Mouse (Mus musculus): Measurements from ENCODE around the gene Bola3.
"Not testable (repeated sequence)": the region's sequence is repeated elsewhere in the genome, so short reads cannot be mapped to it uniquely, and the experiment has no call there.

Gene Bola3

GRCm38 (mm10) chr6:83348873-83349272 lies at the start of gene Bola3:
Gene Bola3 (plus strand): TSS chr6:83349147.
- no peak for DNase-seq

- DNase-seq, result no peak
Observed at GRCm38 (mm10) chr6:83300447-83301229, 48.3 kb upstream of the Bola3 start.

DNA sequence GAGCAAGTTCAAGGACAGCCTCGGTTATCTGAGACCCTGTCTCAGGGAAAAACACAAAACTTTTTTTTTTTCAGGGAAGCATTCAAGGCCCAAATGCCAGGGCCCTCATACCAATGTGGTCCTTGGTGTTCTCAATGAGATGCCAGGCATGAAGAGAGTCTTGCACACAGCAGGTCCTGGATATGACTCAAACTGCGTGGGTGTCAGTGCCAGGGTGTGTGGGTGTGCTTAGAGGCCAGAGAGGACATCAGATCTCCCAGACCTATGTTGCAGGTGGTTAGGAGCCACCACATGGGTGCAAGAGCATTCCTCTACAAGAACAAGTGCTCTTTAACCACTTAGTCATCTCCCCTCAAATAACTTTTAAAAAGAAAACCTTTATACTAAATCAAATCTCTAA lies 47.7 kb upstream of the Bola3 start:
- DNase-seq, result no peak

DNA sequence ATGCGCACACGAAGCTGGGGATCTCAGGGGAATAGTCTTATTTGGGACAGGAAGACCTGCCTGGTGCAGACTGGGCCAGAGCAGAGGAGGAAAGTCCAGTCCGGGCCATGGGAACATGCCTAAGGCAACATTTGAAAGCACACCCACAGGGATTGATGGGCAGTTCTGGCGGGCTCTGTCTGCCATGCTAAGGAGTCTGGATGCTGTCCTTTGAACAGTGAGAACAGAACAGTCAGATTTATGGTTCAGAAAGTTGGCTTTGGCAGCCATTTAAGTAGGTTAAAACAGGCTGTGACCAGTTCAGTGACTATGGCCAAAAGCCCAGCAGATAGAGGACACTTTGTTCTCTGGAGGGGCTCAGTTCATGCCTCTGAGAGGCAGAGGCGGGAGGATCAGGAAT lies 46.7 kb upstream of the Bola3 start:
- no peak for DNase-seq

DNA sequence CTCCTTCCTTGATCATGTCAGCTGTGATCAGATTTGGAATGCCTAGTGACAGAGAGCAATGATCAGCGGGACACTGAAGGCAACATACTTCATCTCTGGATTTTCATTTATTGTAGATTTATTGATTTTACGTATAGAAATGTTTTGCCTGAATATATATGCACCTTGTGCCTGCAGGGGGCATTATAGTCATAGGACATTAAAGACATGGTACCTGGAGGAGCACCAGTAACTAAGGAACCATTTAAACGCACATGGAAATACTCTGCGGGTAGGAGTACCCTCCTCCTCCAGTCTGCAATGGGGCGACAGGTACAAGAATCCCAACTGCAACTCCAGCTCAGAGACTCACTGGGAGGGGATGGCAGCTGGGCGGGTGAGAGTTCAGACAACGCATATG lies 39.9 kb upstream of the Bola3 start:
- peak; percentile 47 for DNase-seq

GRCm38 (mm10) chr6:83311206-83311605 lies 37.7 kb upstream of the Bola3 start:
- no peak for DNase-seq

DNA sequence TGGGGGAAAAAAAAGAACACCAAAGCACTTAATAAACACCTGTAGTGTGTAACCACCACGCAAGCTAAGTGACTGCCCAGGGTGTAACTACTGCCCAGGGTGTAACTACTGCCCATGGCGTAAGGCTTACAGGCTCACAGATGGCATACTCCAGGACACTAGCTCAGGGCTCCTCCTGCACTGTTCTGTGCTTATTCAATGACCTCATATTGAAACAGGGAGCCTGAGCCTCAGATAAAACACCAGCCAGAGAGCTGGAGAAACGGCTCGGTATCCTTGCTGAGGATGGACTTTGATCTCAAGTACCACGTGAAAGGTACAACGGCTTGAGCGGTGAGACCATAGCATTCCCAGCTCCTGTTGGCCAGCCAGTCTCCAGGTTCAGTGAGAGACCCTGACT lies 36.9 kb upstream of the Bola3 start:
- DNase-seq, result no peak

DNA sequence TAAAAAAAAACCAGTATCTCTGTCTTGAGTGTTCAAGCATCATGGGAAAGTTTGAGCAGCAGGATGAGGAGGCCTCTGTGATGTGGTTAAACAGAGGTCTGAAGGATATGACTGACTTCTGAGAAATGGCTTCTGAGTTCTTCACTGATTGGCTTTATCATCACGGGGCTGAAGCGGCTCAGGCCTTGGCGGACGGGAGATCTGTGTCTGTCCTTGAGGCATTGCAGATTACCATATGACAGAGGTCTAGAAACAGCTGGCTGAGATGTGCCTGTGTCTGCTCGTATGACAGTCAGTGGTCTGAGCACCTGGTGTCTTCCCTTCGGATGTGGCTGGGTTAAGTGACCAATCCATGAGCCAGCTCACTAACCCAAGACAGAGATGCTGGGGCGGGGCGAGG lies 36.4 kb upstream of the Bola3 start:
- DNase-seq, result no peak

GRCm38 (mm10) chr6:83315293-83315692 lies 33.7 kb upstream of the Bola3 start:
- no peak for DNase-seq

GRCm38 (mm10) chr6:83316022-83316421 lies 32.9 kb upstream of the Bola3 start:
- no peak for DNase-seq

DNA sequence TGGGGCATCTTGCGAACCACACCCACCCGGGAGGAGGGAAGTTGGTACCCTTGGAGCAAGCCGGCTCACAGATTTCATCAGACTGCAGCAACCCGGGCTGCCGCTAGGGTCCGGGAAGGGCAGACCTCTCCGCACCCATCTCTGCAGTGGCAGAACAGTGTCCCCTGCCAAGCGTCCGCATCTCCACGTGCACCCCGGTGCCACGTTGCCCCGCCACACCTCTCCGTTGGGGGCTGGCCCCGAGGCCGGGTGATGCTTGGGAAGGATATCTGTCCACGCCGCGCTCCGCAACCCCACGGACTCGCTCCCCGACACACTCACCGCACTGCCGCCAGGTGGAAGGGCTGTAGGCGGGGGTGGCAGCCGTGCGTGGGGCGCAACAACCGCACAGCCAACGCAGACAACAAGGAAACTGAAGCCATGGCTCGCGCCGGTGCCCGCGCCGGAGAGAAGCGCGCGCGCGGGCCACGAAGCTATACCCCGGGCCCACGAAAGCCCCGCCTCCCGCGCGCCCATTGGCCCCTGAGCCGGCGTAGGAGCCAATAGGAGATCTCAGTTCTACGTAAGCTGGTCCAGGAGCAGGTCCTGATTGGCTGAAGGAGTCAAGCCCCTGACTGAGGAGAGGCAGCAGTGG lies 31.7 kb upstream of the Bola3 start:
- DNase-seq, result peak; percentile 88

DNA sequence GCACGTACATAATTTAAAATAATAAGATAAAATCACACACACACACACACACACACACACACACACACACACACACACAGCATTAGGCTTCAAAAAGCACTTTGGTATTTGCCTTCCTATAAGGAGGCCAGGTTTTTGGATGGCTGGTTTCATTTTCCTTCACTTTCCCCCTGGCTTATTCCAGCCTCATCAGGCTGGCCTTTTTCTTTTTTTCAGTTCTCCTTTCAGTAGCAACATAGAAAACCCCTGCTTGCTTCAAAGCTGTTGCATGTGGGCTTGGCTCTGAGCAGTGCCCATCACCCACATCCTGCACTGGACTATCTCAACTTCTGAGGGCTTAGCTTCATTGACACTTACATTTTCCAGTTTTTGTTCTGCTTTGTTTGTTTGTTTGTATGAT lies 27.0 kb upstream of the Bola3 start:
- peak; percentile 44 to 57 for DNase-seq

DNA sequence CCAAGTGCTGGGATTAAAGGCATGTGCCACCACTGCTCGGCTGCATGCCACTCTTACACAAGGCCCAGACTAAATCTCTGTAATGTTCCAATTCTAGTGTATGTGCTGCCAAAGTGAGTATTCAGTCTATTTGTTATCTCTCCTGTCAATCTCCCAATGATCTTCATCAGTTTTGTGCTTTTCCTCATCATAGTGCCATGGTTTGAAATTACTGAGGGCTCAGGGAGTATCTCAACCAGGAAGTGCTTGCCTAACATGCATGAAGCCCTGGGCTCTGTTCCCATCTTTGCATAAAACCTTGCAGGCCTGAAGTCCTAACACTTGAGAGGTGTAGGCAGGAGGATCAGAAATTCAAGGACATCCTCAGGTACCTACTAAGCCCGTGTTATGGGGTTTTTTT lies 26.2 kb upstream of the Bola3 start:
- DNase-seq, result no peak

DNA sequence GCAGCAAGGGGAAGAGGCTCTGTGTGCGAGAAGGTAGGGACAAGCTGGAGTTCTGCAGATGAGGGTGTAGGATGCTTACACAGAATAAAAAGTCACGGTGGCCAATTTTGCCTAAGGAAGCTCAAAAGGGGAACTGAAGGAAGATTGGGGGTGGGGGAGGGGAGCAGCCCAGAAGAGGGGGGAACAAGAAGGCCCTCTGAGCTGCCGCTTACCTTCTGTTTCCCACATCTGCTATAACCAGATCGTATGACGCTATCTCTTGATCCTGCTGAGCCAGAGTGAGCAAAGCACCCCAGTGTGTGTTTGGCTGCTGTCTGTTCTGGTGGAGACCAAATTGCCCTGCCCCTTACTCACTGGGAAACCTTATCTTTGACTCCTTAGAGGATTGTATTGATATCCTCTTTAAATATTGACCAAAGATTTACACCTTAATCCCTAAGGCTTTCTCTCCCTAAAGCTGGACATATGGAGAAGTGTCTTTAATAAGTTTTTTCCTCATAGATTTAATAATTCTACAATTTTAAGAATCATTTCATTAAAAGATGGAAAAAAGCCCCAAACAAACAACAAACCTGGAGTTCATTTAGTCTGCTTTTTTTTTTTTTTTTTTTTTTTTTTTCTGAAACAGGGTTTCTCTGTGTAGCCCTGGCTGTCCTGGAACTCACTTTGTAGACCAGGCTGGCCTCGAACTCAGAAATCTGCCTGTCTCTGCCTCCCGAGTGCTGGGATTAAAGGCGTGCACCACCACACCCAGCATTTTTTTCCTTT lies 25.1 kb upstream of the Bola3 start:
- DNase-seq, result peak; percentile 11 to 21

DNA sequence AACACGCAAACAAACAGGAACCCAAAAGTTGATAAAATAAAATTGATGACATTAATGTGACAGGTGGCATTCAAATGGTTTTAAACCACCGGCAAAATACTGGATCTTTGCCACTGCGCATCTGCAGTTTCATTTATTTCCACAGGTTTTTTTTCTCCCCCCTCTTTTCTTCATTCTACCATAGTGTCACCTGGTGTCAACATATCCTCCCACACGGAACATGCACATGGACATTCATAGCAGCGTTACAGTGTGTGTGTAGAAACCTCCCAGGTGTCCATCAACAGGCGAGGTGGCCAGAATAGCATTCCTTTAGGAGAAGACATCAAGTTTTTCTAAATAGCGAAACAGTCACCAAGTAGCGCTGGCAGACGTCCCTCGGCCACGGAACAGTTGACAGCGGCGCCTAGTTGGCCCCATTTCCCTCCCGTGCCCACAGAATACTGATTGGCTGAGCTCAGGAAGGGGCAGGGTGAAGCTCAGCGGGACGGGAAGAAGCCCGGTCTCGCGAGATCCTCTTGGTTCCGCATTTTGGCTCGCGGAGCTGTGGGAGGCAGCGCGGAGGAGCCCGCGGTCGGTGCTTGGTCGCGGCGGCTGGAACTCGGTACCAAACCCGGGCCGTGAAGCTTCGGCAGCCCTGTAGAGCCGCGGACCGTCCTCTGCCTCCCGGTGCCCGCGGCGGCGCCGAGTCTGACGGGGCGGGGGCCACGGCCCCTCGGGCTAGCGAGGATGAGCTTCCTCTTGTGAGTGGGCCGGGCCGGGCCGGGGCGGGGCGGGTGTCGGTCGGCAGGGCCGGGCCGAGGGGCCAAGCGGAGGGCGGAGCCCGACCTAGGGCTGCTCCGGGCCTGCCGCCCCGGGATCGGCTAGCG lies 23.2 kb upstream of the Bola3 start, which contains the start of the genes Mthfd2 and Mob1a:
Gene Mthfd2 (minus strand): TSS at position 384 of the 869 bp plus-strand sequence.
Gene Mob1a (plus strand): TSS at position 492 of the 869 bp plus-strand sequence.
- DNase-seq, result peak; percentile 94 to 95

GRCm38 (mm10) chr6:83326394-83326736 lies 22.6 kb upstream of the Bola3 start:
- DNase-seq, result peak in 1 of 2 experiments; percentile 16

DNA sequence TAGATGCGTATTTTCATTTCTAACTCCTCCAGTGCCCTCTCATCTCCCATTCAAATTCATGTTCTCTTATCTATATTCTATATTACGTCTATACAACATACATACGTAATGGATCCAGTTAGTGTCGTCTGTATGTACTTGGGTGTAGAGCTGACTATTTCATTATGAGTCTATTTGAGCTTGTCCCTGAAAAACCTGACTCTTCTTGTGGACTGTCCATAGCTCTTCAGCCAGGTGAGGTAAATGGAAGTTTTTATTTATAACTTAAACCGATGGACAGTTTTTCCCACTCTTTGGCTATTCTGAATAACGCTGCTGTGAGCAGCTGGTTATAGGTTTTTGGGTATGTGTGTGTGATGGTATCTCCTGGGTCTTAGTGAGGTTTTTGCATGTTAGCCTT lies 22.2 kb upstream of the Bola3 start:
- DNase-seq, result no peak

GRCm38 (mm10) chr6:83327591-83328190 lies 21.3 kb upstream of the Bola3 start:
- DNase-seq, result peak; percentile 50 to 56

DNA sequence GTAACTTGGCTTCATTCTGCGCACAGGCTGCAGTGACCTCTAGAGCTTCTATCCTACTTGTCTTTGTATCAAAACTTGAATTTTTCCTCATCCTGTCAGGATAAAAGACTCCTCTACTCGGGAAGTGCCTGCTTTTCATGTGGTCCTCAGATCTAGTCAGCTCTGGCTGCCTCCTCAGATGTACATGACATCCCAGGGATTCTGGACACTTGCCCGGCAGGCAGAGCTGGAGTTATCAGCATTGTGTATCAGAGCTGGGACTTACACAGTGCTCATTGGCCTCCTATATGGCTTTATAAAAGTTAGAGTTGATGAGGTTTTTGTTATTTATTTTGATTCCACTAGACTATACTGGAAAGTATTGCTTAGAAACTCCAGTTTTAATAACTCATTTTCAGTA lies 7.6 kb upstream of the Bola3 start:
- no peak for DNase-seq

DNA sequence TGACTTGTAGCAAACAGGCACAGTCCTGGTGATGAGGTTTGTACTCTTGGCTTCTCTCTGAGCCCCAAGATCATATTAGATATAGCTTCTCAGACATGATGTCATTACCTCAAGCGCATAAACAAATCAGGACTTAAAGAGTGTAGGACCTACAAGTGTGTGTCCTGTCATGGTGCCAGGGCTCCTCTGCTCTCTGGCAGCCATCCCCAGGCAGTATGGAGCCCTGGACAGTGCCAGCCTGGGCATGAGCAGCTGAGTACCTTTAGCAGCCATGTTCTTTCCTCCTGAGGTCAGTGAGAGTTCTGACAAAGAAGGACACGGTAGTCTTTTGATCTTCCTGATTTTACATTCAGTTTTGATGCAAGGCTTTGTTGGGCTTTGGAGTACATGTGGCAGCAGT lies 6.0 kb upstream of the Bola3 start:
- no peak for DNase-seq

DNA sequence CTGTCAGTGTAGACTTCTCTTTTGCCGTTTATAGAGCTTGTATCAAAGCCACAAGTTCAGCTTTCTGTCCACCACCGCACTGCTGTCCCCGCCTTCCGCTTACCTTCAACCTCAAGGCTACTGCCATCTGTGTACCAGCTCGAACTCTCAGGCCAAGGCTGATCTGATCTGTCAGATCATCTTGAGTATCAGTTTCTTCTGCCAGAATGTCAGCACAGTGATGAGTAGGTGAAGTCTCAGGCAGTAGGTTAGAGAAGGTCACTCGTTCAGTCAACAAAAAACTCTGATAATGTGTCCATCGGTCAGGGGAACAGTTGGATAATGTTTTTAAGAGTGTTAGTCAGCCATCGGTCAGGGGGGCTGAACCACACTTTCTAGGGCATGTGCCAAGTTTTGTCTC lies 3.7 kb upstream of the Bola3 start:
- not testable (repeated sequence) for DNase-seq

- no peak for DNase-seq
Observed at GRCm38 (mm10) chr6:83347916-83348315, 1.0 kb upstream of the Bola3 start.
